In the genomic region with DNA sequence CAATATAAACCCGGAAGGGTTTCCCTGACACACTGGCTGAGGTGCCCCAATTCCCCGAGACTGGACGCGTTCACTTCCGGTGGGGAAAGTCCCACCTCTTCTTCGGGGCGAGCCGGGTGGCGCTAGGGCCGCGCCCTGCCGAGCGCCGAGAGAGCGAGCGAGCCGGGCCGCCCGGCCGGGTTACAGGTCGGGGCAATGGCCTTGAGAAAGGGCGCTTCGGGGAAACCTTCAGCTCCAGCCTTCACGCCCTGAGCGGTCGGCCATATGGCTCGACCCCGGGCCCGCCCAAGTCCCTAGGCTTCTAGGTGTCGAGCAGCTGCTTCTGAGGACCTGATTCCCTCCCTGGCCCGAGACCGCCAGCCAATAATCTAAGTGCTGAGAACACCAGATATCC, we compare ENCODE assay signal across 8 mouse cellular contexts. TPM values are rescaled to one million over a fixed set of nuclear protein-coding genes. Genes with fewer than 3 reads are reported as not detected.
A peak's percentile ranks its signal among the peaks of the same experiment; 100 is the strongest.
DNase-seq lines count a peak whose midpoint lies in the region; ATAC-seq and TF ChIP-seq lines count a peak whose summit lies in the region.

No protein-coding gene starts in this region.

- H3K9ac ChIP-seq in hindbrain, embryonic 11.5 days (ENCODE audit: low read depth, low read length) = peak overlapping the region; percentile 77; the same call in 1 of the 2 replicates

- in situ Hi-C loops in Patski (cut with MboI; ENCODE audit: low pct_unique_long_range_greater_than_20kb) = no loop called here

- H3K4me1 ChIP-seq in hindbrain, embryonic 11.5 days (replicated peaks; ENCODE audit: control insufficient read depth, insufficient read depth, low read length) = no peaks in the 10 kb centered on the region

- 20% methylated on average over 30 of the region's 32 CpGs for WGBS in hindbrain, embryonic 11.5 days

- H3K4me2 ChIP-seq in hindbrain, embryonic 11.5 days (replicated peaks; ENCODE audit: low read depth, low read length) = peak overlapping the region; percentile 29; the same call in 1 of the 2 replicates

- peaks cover 13% of the 10 kb centered on the region for H3K27me3 ChIP-seq in Patski
- H3K27me3 ChIP-seq in hindbrain, embryonic 11.5 days (ENCODE audit: control insufficient read depth, insufficient read depth, low read length) = no peaks in the 10 kb centered on the region

- no peaks in the 10 kb centered on the region for H3K36me3 ChIP-seq in hindbrain, embryonic 11.5 days (ENCODE audit: control insufficient read depth, insufficient read depth, low read length)

- H3K9me3 ChIP-seq in hindbrain, embryonic 11.5 days (ENCODE audit: control insufficient read depth, low read length) = no peaks in the 10 kb centered on the region

- no peak for DNase-seq in Patski (ENCODE audit: low read depth, low spot score)
- peak; percentile 62 for DNase-seq in cerebellum, adult 9-10 months
- peak; percentile 9 to 63 for DNase-seq in frontal cortex, adult 2 months (ENCODE audit: extremely low spot score in 1 of 2, low spot score in 1 of 2)
- DNase-seq in hindbrain, embryonic 11.5 days (ENCODE audit: low spot score) = peak; percentile 76
- DNase-seq in layer of hippocampus, postnatal 25 days (ENCODE audit: extremely low spot score in 1 of 2, low spot score in 1 of 2) = peak; percentile 24 to 40
- peak; percentile 77 for DNase-seq in lung, postnatal 25 days (ENCODE audit: low spot score)
- peak; percentile 89 for DNase-seq in retina, postnatal 1 day
- DNase-seq in thymus, postnatal 4 days = peak; percentile 73

- H3K4me3 ChIP-seq in hindbrain, embryonic 11.5 days (ENCODE audit: low read depth, low read length) = peak overlapping the region; percentile 60

- H3K27ac ChIP-seq in hindbrain, embryonic 11.5 days (ENCODE audit: low read depth, low read length) = peak overlapping the region; percentile 90

- TF ChIP-seq CTCF in Patski (IDR thresholded peaks at IDR 0.05) = no peak

- POLR2A ChIA-PET in Patski (lab: Charles Lee) = interaction anchor here (0.6 to 0.7 kb wide), 3 partner anchors 387 to 1770 kb away, joined by 3 to 4 read pairs (median 3); no protein-coding TSS in a partner anchor

- CTCF ChIA-PET in Patski (lab: Charles Lee) = no interaction called here

- ATAC-seq in Patski = peak; percentile 70
- peak; percentile 89 for ATAC-seq in hindbrain, embryonic 11.5 days (ENCODE audit: low FRiP score)

RNA-seq across cellular contexts. Expression of a gene that starts 1.0 kb away (rescaled TPM):
- polyA plus RNA-seq in Patski (2021) = 29.1 TPM
- polyA plus RNA-seq in frontal cortex, adult 2 months (2012; rRNA removed) = 21.3 and 23.3 TPM in 2 replicates
- 30.8 and 31.4 TPM in 2 replicates for polyA plus RNA-seq in hindbrain, embryonic 11.5 days (2014; fragmentation: Nextera tagmentation; extraction: Ambion mirVana)
- 10 to 100 TPM; 26.0 to 26.7 TPM for total RNA-seq in layer of hippocampus, postnatal 25 days (2021)
